Mouse (Mus musculus) gastrocnemius, postnatal 36 days (tissue): ENCODE data around the gene Pspn. TPM values are rescaled to one million over a fixed set of nuclear protein-coding genes. Genes with fewer than 3 reads are reported as not detected.
A peak's percentile ranks its signal among the peaks of the same experiment; 100 is the strongest.

Source experiments
- DNase-seq, 2 experiments: peaks; one replicate each; pipeline ENCODE4 v3.0.0; 2022
- intact Hi-C: fragments of 180-260 bp; cut with DNase I; formaldehyde crosslinking; loops from one replicate; pipeline ENCODE4 v1.15.1; 2025
- total RNA-seq, 2 experiments: library from RNA; stranded (reverse); gene quantifications; 2 replicates each; pipeline ENCODE4 v1.2.3; 2021

The Pspn gene
- total RNA-seq, 2 experiments from 2014 or later, result not detected

- DNase-seq, result no peak
- intact Hi-C loops, result no loop called here
These were observed 25.7 kb downstream of the Pspn start for GRCm38 (mm10) chr17:56973956-56974707.

GRCm38 (mm10) chr17:56970081-56970480 is 29.7 kb downstream of the Pspn start:
- no peak for DNase-seq
- intact Hi-C loops, result no loop called here

- intact Hi-C loops, result no loop called here
These were observed 30.5 kb downstream of the Pspn start for GRCm38 (mm10) chr17:56969321-56969720.

GRCm38 (mm10) chr17:56963646-56964045 is 36.2 kb downstream of the Pspn start:
- intact Hi-C loops, result no loop called here

More at GRCm38 (mm10) chr17:56969321-56969720, 30.5 kb downstream of the Pspn start:
- DNase-seq, result no peak

GRCm38 (mm10) chr17:56962642-56963405 is 37.0 kb downstream of the Pspn start:
- intact Hi-C loops, result no loop called here
- DNase-seq, result no peak

More at GRCm38 (mm10) chr17:56963646-56964045, 36.2 kb downstream of the Pspn start:
- DNase-seq, result no peak

- no peak for DNase-seq
- intact Hi-C loops, result no loop called here
These were observed 37.9 kb downstream of the Pspn start for GRCm38 (mm10) chr17:56961880-56962279.

- intact Hi-C loops, result no loop called here
- no peak for DNase-seq
These were observed 41.2 kb downstream of the Pspn start for GRCm38 (mm10) chr17:56958667-56959066.

- no peak for DNase-seq
- intact Hi-C loops, result no loop called here
These were observed 41.9 kb downstream of the Pspn start for GRCm38 (mm10) chr17:56957763-56958429.

- no peak for DNase-seq
- intact Hi-C loops, result no loop called here
These were observed 44.9 kb downstream of the Pspn start for GRCm38 (mm10) chr17:56954871-56955270.

GRCm38 (mm10) chr17:56952639-56953038 is 47.2 kb downstream of the Pspn start:
- intact Hi-C loops, result no loop called here
- no peak for DNase-seq

GRCm38 (mm10) chr17:56950915-56951314 is 48.9 kb downstream of the Pspn start:
- intact Hi-C loops, result loop anchor here (2.0 kb wide), 2 partner anchors 54 to 142 kb away; no protein-coding TSS in a partner anchor
- peak; percentile 34 to 60 for DNase-seq

Other genes starting within 250 kb of the Pspn start
- gene Nrtn, start 242.5 kb downstream of the Pspn start, total RNA-seq, result 1 to 10 TPM; 4.1 to 5.0 TPM
- 10 to 100 TPM; 13.4 to 16.1 TPM for gene Dus3l, start 235.3 kb downstream of the Pspn start, total RNA-seq
- gene Prr22, start 229.8 kb downstream of the Pspn start, total RNA-seq, result under 1 TPM in 1 of 2 experiments, not detected in 1; 0.12 TPM
- 1 to 10 TPM; 1.8 to 2.5 TPM for gene Rfx2, start 169.0 kb downstream of the Pspn start, total RNA-seq
- gene Acsbg2, start 125.6 kb downstream of the Pspn start, total RNA-seq, result not detected
- gene 1700061G19Rik, start 124.5 kb downstream of the Pspn start, total RNA-seq, result not detected
- gene Mllt1, start 64.6 kb downstream of the Pspn start, total RNA-seq, result 10 to 100 TPM; 16.6 to 17.6 TPM
- not detected for gene Acer1, start 17.9 kb downstream of the Pspn start, total RNA-seq
- gene Clpp, start 9.7 kb downstream of the Pspn start, total RNA-seq, result 10 to 100 TPM; 28.7 to 33.4 TPM
- 10 to 100 TPM; 21.6 to 22.7 TPM for gene Alkbh7, start 2.7 kb downstream of the Pspn start, total RNA-seq
- 10 to 100 TPM; 15.1 to 16.8 TPM for gene Gtf2f1, start 11.3 kb upstream of the Pspn start, total RNA-seq
- not detected for gene Gm17949, start 11.5 kb upstream of the Pspn start, total RNA-seq
- 10 to 100 TPM; 20.8 to 27.9 TPM for gene Khsrp, start 31.5 kb upstream of the Pspn start, total RNA-seq
- gene Slc25a41, start 41.6 kb upstream of the Pspn start, total RNA-seq, result not detected
- gene Crb3, start 59.1 kb upstream of the Pspn start, total RNA-seq, result under 1 TPM; 0.51 to 0.57 TPM
- gene Slc25a23, start 59.8 kb upstream of the Pspn start, total RNA-seq, result 10 to 100 TPM; 34.1 to 48.5 TPM
- under 1 TPM; 0.43 to 0.54 TPM for gene Dennd1c, start 78.5 kb upstream of the Pspn start, total RNA-seq
- 1 to 10 TPM; 1.3 to 1.4 TPM for gene Tubb4a, start 87.8 kb upstream of the Pspn start, total RNA-seq
- gene Tnfsf9, start 105.3 kb upstream of the Pspn start, total RNA-seq, result under 1 TPM in 1 of 2 experiments, not detected in 1; 0.41 TPM
- gene Cd70, start 149.8 kb upstream of the Pspn start, total RNA-seq, result not detected
- gene Tnfsf14, start 194.2 kb upstream of the Pspn start, total RNA-seq, result under 1 TPM in 1 of 2 experiments, not detected in 1; 0.18 TPM
- gene C3, start 228.1 kb upstream of the Pspn start, total RNA-seq, result 10 to 100 TPM; 11.8 TPM
- gene Gpr108, start 248.4 kb upstream of the Pspn start, total RNA-seq, result 10 to 100 TPM; 20.5 to 22.6 TPM
- 100 to 1,000 TPM; 142 to 152 TPM for gene Trip10, start 249.4 kb upstream of the Pspn start, total RNA-seq